Mouse (Mus musculus) liver, embryonic 14.5 days (tissue): ENCODE measurements around the gene Grin2c. TPM values are rescaled to one million over a fixed set of nuclear protein-coding genes. Genes with fewer than 3 reads are reported as not detected.
A peak's percentile ranks its signal among the peaks of the same experiment; 100 is the strongest.

Source experiments
- ATAC-seq: fragments of 200-750 bp; cut with Nextera tagmentation; 2 replicates; pipeline ENCODE4 v1.8.0; 2017; ENCODE audit warnings: moderate number of reproducible peaks, mild to moderate bottlenecking, moderate library complexity; ENCODE audit not compliant: insufficient read depth
- DNase-seq, 3 experiments: peaks; one replicate each; pipeline ENCODE4 v3.0.0-alpha.2; 2012 to 2013; ENCODE audit warnings: low read depth in 3 of 3, low spot score in 3 of 3
- H3K27ac ChIP-seq: fragments of 300-500 bp; sonication (generic); 2 replicates; pipeline ENCODE4 v1.5.1; 2014; ENCODE audit warnings: moderate library complexity, mild to moderate bottlenecking, control low read depth, inconsistent platforms
- H3K27me3 ChIP-seq: fragments of 300-500 bp; sonication (generic); 2 replicates; pipeline ENCODE4 v1.6.1; 2014; ENCODE audit warnings: mild to moderate bottlenecking, low read length, moderate library complexity; ENCODE audit not compliant: control insufficient read depth, insufficient read depth
- H3K36me3 ChIP-seq: fragments of 300-500 bp; sonication (generic); replicated peaks from 2 replicates; pipeline ENCODE4 v1.6.1; 2014; ENCODE audit warnings: low read depth; ENCODE audit not compliant: control insufficient read depth, insufficient read depth
- H3K4me1 ChIP-seq, 2 experiments: fragments of 200-500 bp in 1 of 2; fragments of 300-500 bp in 1 of 2; sonication (generic) in 1 of 2; replicated peaks; 2 replicates each; pipeline ENCODE4 v1.6.1; 2012 to 2014; ENCODE audit warnings: antibody characterized with exemption in 1 of 2, inconsistent platforms in 1 of 2, low read length in 1 of 2; ENCODE audit not compliant: control insufficient read depth in 2 of 2, insufficient read depth in 2 of 2
- H3K4me2 ChIP-seq: fragments of 300-500 bp; sonication (generic); 2 replicates; pipeline ENCODE4 v1.6.1; 2014; ENCODE audit warnings: low read depth, mild to moderate bottlenecking, control low read depth, moderate library complexity
- H3K4me3 ChIP-seq, 2 experiments: fragments of 200-500 bp in 1 of 2; fragments of 300-500 bp in 1 of 2; sonication (generic) in 1 of 2; 2 replicates each; pipeline ENCODE4 v1.5.1; 2012 to 2014; ENCODE audit warnings: low read depth in 2 of 2, low read length in 2 of 2, mild to moderate bottlenecking in 2 of 2, control low read depth in 1 of 2, inconsistent platforms in 1 of 2, moderate library complexity in 1 of 2; ENCODE audit not compliant: insufficient read depth in 1 of 2
- H3K9ac ChIP-seq: fragments of 300-500 bp; sonication (generic); replicated peaks from 2 replicates; pipeline ENCODE4 v1.6.1; 2014; ENCODE audit warnings: mild to moderate bottlenecking, control low read depth, moderate library complexity
- H3K9me3 ChIP-seq: fragments of 300-500 bp; sonication (generic); 2 replicates; pipeline ENCODE4 v1.6.1; 2016; ENCODE audit warnings: low read length, mixed read lengths; ENCODE audit not compliant: control insufficient read depth
- CTCF ChIP-seq: IDR thresholded peaks from 2 replicates; pipeline ENCODE4 v1.5.1; 2016; ENCODE audit warnings: antibody characterized with exemption, low read depth, control low read depth
- EP300 ChIP-seq: IDR thresholded peaks from 2 replicates; pipeline ENCODE4 v1.6.1; 2016; ENCODE audit warnings: antibody characterized with exemption, low read depth
- WGBS: fragments of 180-500 bp; shearing (Covaris S2); extraction: QIAGEN DNeasy Blood & Tissue Kit; methylation state at CpG from one replicate; pipeline ENCODE4 v1.1.7; 2014; ENCODE audit not compliant: insufficient replicate concordance; 5-methylcytosine and 5-hydroxymethylcytosine counted together
- polyA plus RNA-seq, 2 experiments: library from polyadenylated mRNA; depleted of rRNA in 1 of 2; stranded (reverse) in 1 of 2; unstranded in 1 of 2; fragments of >200 nt; fragmentation: Nextera tagmentation in 1 of 2; extraction: Ambion mirVana in 1 of 2; gene quantifications; 2 replicates each; pipeline versions ENCODE4 v1.2.1 to v1.2.3; 2012 to 2014

Gene Grin2c
- polyA plus RNA-seq, 2 experiments = 0.05 to 0.17 TPM

- WGBS = 69% methylated on average over 12 of the region's 12 CpGs
Measured at GRCm38 (mm10) chr11:115283891-115284620, 17.0 kb upstream of the Grin2c start.

GRCm38 (mm10) chr11:115283486-115283765, 16.4 kb upstream of the Grin2c start:
- Histone ChIP-seq H3K27ac (no peak overlapping the region), H3K4me2 (no peak overlapping the region), H3K9ac (no peak overlapping the region), H3K27me3 (no peaks in the 10 kb centered on the region), H3K4me1 (peaks cover 2 to 10% of the 10 kb centered on the region in 2 experiments), H3K36me3 (no peaks in the 10 kb centered on the region), H3K9me3 (no peaks in the 10 kb centered on the region), H3K4me3 (no peak overlapping the region)
- ATAC-seq (no peak), DNase-seq (no peak)
- no peak for TF ChIP-seq EP300
- TF ChIP-seq CTCF = no peak
- 64% methylated on average over 9 of the region's 9 CpGs for WGBS

More at GRCm38 (mm10) chr11:115283891-115284620, 17.0 kb upstream of the Grin2c start:
- ATAC-seq = no peak
- H3K27me3 ChIP-seq = no peaks in the 10 kb centered on the region
- no peak for DNase-seq
- no peaks in the 10 kb centered on the region for H3K36me3 ChIP-seq
- no peak overlapping the region for H3K4me2 ChIP-seq
- no peak overlapping the region for H3K4me3 ChIP-seq
- H3K27ac ChIP-seq = no peak overlapping the region
- no peak overlapping the region for H3K9ac ChIP-seq
- TF ChIP-seq EP300 (no peak), CTCF (no peak)
- no peaks in the 10 kb centered on the region for H3K9me3 ChIP-seq
- peaks cover 2 to 10% of the 10 kb centered on the region in 2 experiments for H3K4me1 ChIP-seq

- H3K27ac ChIP-seq = no peak overlapping the region
- ATAC-seq (no peak), DNase-seq (no peak)
- no peaks in the 10 kb centered on the region for H3K27me3 ChIP-seq
- H3K4me2 ChIP-seq = no peak overlapping the region
- H3K4me3 ChIP-seq = no peak overlapping the region
- H3K9me3 ChIP-seq = no peaks in the 10 kb centered on the region
- H3K4me1 ChIP-seq = peaks cover 6 to 14% of the 10 kb centered on the region in 2 experiments
- H3K9ac ChIP-seq = no peak overlapping the region
- H3K36me3 ChIP-seq = no peaks in the 10 kb centered on the region
- no peak for TF ChIP-seq EP300
- TF ChIP-seq CTCF = no peak
- WGBS = 68% methylated on average over 8 of the region's 8 CpGs
Measured at GRCm38 (mm10) chr11:115282723-115283485, 15.9 kb upstream of the Grin2c start.

GRCm38 (mm10) chr11:115282295-115282694, 15.3 kb upstream of the Grin2c start:
- Histone ChIP-seq H3K27ac (no peak overlapping the region), H3K9ac (no peak overlapping the region), H3K4me2 (no peak overlapping the region), H3K4me1 (peaks cover 8 to 17% of the 10 kb centered on the region in 2 experiments), H3K36me3 (no peaks in the 10 kb centered on the region), H3K9me3 (no peaks in the 10 kb centered on the region), H3K27me3 (no peaks in the 10 kb centered on the region), H3K4me3 (no peak overlapping the region)
- 64% methylated on average over 8 of the region's 8 CpGs for WGBS
- DNase-seq (no peak), ATAC-seq (no peak)
- TF ChIP-seq CTCF (no peak), EP300 (no peak)

GRCm38 (mm10) chr11:115279726-115280125, 12.7 kb upstream of the Grin2c start:
- no peak overlapping the region for H3K27ac ChIP-seq
- no peaks in the 10 kb centered on the region for H3K27me3 ChIP-seq
- H3K4me3 ChIP-seq = no peak overlapping the region
- H3K9ac ChIP-seq = no peak overlapping the region
- peak; percentile 62 to 67 (median 67) for DNase-seq
- TF ChIP-seq CTCF = no peak
- H3K9me3 ChIP-seq = no peaks in the 10 kb centered on the region
- no peak for ATAC-seq
- WGBS = 33% methylated on average over 1 of the region's 1 CpGs
- H3K36me3 ChIP-seq = no peaks in the 10 kb centered on the region
- H3K4me2 ChIP-seq = no peak overlapping the region
- H3K4me1 ChIP-seq = peaks cover 8 to 30% of the 10 kb centered on the region in 2 experiments
